Mouse (Mus musculus) kidney, postnatal 25 days (tissue): ENCODE data around the gene Foxl1.

ENCODE experiments used
- DNase-seq, 2 experiments: peaks; one replicate each; pipeline ENCODE4 v3.0.0; 2021; ENCODE audit warnings: mixed read lengths in 2 of 2

Foxl1 gene

GRCm38 (mm10) chr8:121170626-121171552 is 43.1 kb downstream of the Foxl1 start:
- DNase-seq, result peak; percentile 62 to 66

GRCm38 (mm10) chr8:121172567-121172966 is 44.8 kb downstream of the Foxl1 start:
- DNase-seq, result no peak

- peak; percentile 73 to 81 for DNase-seq
Measured at GRCm38 (mm10) chr8:121174178-121174577, 46.4 kb downstream of the Foxl1 start.

- no peak for DNase-seq
Measured at GRCm38 (mm10) chr8:121174721-121175539, 47.2 kb downstream of the Foxl1 start.

GRCm38 (mm10) chr8:121175540-121176090 is 47.9 kb downstream of the Foxl1 start:
- no peak for DNase-seq

GRCm38 (mm10) chr8:121176291-121176690 is 48.6 kb downstream of the Foxl1 start:
- DNase-seq, result peak in 1 of 2 experiments; percentile 14
